Mouse (Mus musculus) MEL (cell line): ENCODE measurements around the gene Lrrc74b. TPM values are rescaled to one million over a fixed set of nuclear protein-coding genes. Genes with fewer than 3 reads are reported as not detected.
A peak's percentile ranks its signal among the peaks of the same experiment; 100 is the strongest.

Source experiments
- DNase-seq: peaks from one replicate; pipeline ENCODE4 v3.0.0; 2011; ENCODE audit warnings: low read depth, low spot score
- H3K27ac ChIP-seq: 2 replicates; pipeline ENCODE4 v1.5.1; 2012; ENCODE audit warnings: low read depth, mild to moderate bottlenecking, control low read depth, low read length, moderate library complexity; ENCODE audit not compliant: control insufficient read depth
- H3K27me3 ChIP-seq, 2 experiments: fragments of 150-350 bp in 1 of 2; sonication (generic) in 1 of 2; 2 replicates each; pipeline ENCODE4 v1.6.1; 2012; ENCODE audit warnings: low read length in 2 of 2, mild to moderate bottlenecking in 2 of 2, improper control_type of control experiment in 1 of 2, moderate library complexity in 1 of 2; ENCODE audit not compliant: insufficient read depth in 2 of 2, control insufficient read depth in 1 of 2
- H3K36me3 ChIP-seq, 2 experiments: 2 replicates each; pipeline ENCODE4 v1.6.1; 2012 to 2014; ENCODE audit warnings: low read length in 2 of 2, improper control_type of control experiment in 1 of 2, inconsistent platforms in 1 of 2, mild to moderate bottlenecking in 1 of 2; ENCODE audit not compliant: insufficient read depth in 2 of 2, control insufficient read depth in 1 of 2
- H3K4me1 ChIP-seq, 2 experiments: fragments of 150-350 bp in 1 of 2; sonication (generic) in 1 of 2; 2 replicates each; pipeline ENCODE4 v1.6.1; 2012; ENCODE audit warnings: low read length in 2 of 2, improper control_type of control experiment in 1 of 2, mild to moderate bottlenecking in 1 of 2; ENCODE audit not compliant: insufficient read depth in 2 of 2, control insufficient read depth in 1 of 2
- H3K4me3 ChIP-seq, 2 experiments: fragments of 150-350 bp in 1 of 2; sonication (generic) in 1 of 2; 2 replicates each; pipeline ENCODE4 v1.5.1; 2012; ENCODE audit warnings: low read depth in 2 of 2, low read length in 2 of 2, mild to moderate bottlenecking in 2 of 2, moderate library complexity in 2 of 2, control low read depth in 1 of 2, improper control_type of control experiment in 1 of 2; ENCODE audit not compliant: control insufficient read depth in 1 of 2, insufficient read depth in 1 of 2
- H3K79me2 ChIP-seq: 2 replicates; pipeline ENCODE4 v1.6.1; 2012; ENCODE audit warnings: mild to moderate bottlenecking, low read length, moderate library complexity; ENCODE audit not compliant: control insufficient read depth, poor library complexity, insufficient read depth
- H3K9ac ChIP-seq: 2 replicates; pipeline ENCODE4 v1.6.1; 2012; ENCODE audit warnings: low read depth, mild to moderate bottlenecking, control low read depth, low read length, moderate library complexity; ENCODE audit not compliant: control insufficient read depth, poor library complexity, severe bottlenecking
- H3K9me3 ChIP-seq: fragments of 150-350 bp; sonication (generic); replicated peaks from 2 replicates; pipeline ENCODE4 v1.6.1; 2012; ENCODE audit warnings: mild to moderate bottlenecking, low read length, improper control_type of control experiment, moderate library complexity; ENCODE audit not compliant: insufficient read depth
- CHD2 ChIP-seq: IDR thresholded peaks from 2 replicates; pipeline ENCODE4 v1.6.1; 2011; ENCODE audit warnings: low read length, improper control_type of control experiment
- CTCF ChIP-seq, 3 experiments: IDR thresholded peaks in 2 of 3; conservative IDR thresholded peaks in 1 of 3; 2 replicates each; pipeline ENCODE4 v1.5.1; 2011 to 2012; ENCODE audit warnings: low read length in 3 of 3, low read depth in 2 of 3, mild to moderate bottlenecking in 2 of 3, improper control_type of control experiment in 1 of 3, inconsistent platforms in 1 of 3, mixed read lengths in 1 of 3, moderate library complexity in 1 of 3; ENCODE audit not compliant: control insufficient read depth in 1 of 3, insufficient read depth in 1 of 3, poor library complexity in 1 of 3, severe bottlenecking in 1 of 3
- E2F4 ChIP-seq: IDR thresholded peaks from 2 replicates; pipeline ENCODE4 v1.6.1; 2011; ENCODE audit warnings: low read depth, low read length, improper control_type of control experiment, borderline replicate concordance
- ETS1 ChIP-seq: IDR thresholded peaks from 2 replicates; pipeline ENCODE4 v1.6.1; 2012; ENCODE audit warnings: low read depth, mild to moderate bottlenecking, inconsistent platforms, low read length, improper control_type of control experiment, moderate library complexity
- GABPA ChIP-seq: IDR thresholded peaks from 2 replicates; pipeline ENCODE4 v1.6.1; 2012; ENCODE audit warnings: low read depth, mild to moderate bottlenecking, inconsistent platforms, low read length, improper control_type of control experiment, moderate library complexity
- GATA1 ChIP-seq: IDR thresholded peaks from 2 replicates; pipeline ENCODE4 v1.6.1; 2011; ENCODE audit warnings: low read depth, low read length, improper control_type of control experiment
- JUND ChIP-seq: IDR thresholded peaks from 2 replicates; pipeline ENCODE4 v1.6.1; 2011; ENCODE audit warnings: low read depth, mild to moderate bottlenecking, improper control_type of control experiment, low read length
- MAX ChIP-seq: IDR thresholded peaks from 2 replicates; pipeline ENCODE4 v1.6.1; 2011; ENCODE audit warnings: low read length, improper control_type of control experiment
- MAZ ChIP-seq: IDR thresholded peaks from 2 replicates; pipeline ENCODE4 v1.6.1; 2012; ENCODE audit warnings: low read depth, mild to moderate bottlenecking, inconsistent platforms, low read length, improper control_type of control experiment
- MEF2A ChIP-seq: IDR thresholded peaks from 2 replicates; pipeline ENCODE4 v1.6.1; 2014; ENCODE audit warnings: low read depth, mild to moderate bottlenecking, inconsistent platforms, low read length, improper control_type of control experiment; ENCODE audit not compliant: poor library complexity, insufficient replicate concordance, severe bottlenecking; ENCODE audit errors: extremely low read depth
- MXI1 ChIP-seq: IDR thresholded peaks from 2 replicates; pipeline ENCODE4 v1.6.1; 2011; ENCODE audit warnings: mild to moderate bottlenecking, low read depth, low read length, improper control_type of control experiment
- MYB ChIP-seq: IDR thresholded peaks from 2 replicates; pipeline ENCODE4 v1.6.1; 2011; ENCODE audit warnings: mild to moderate bottlenecking, low read depth, low read length, improper control_type of control experiment
- MYC ChIP-seq: IDR thresholded peaks from 2 replicates; pipeline ENCODE4 v1.6.1; 2011; ENCODE audit warnings: low read depth, mild to moderate bottlenecking, low read length, improper control_type of control experiment, moderate library complexity
- NELFE ChIP-seq: IDR thresholded peaks from 2 replicates; pipeline ENCODE4 v1.6.1; 2011; ENCODE audit warnings: low read depth, low read length, improper control_type of control experiment
- NRF1 ChIP-seq: IDR thresholded peaks from 2 replicates; pipeline ENCODE4 v1.6.1; 2014; ENCODE audit warnings: low read depth, mild to moderate bottlenecking, inconsistent platforms, low read length, improper control_type of control experiment, moderate library complexity; ENCODE audit not compliant: poor library complexity, insufficient read depth, severe bottlenecking
- POLR2AphosphoS2 ChIP-seq: IDR thresholded peaks from 2 replicates; pipeline ENCODE4 v1.6.1; 2011; ENCODE audit warnings: low read length, improper control_type of control experiment
- POLR2AphosphoS5 ChIP-seq: IDR thresholded peaks from 2 replicates; pipeline ENCODE4 v1.6.1; 2012; ENCODE audit warnings: low read depth, borderline replicate concordance, mild to moderate bottlenecking, inconsistent platforms, low read length, moderate library complexity, mixed read lengths
- RAD21 ChIP-seq: IDR thresholded peaks from 2 replicates; pipeline ENCODE4 v1.6.1; 2011; ENCODE audit warnings: mild to moderate bottlenecking, low read depth, low read length, improper control_type of control experiment
- RCOR1 ChIP-seq: IDR thresholded peaks from 2 replicates; pipeline ENCODE4 v1.6.1; 2012; ENCODE audit warnings: low read depth, mild to moderate bottlenecking, inconsistent platforms, low read length, improper control_type of control experiment
- SIN3A ChIP-seq: IDR thresholded peaks from 2 replicates; pipeline ENCODE4 v1.6.1; 2012; ENCODE audit warnings: low read length, improper control_type of control experiment, inconsistent platforms
- TCF12 ChIP-seq: IDR thresholded peaks from 2 replicates; pipeline ENCODE4 v1.6.1; 2014; ENCODE audit warnings: low read depth, mild to moderate bottlenecking, inconsistent platforms, low read length, improper control_type of control experiment, moderate library complexity
- UBTF ChIP-seq: IDR thresholded peaks from 2 replicates; pipeline ENCODE4 v1.6.1; 2012; ENCODE audit warnings: low read depth, mild to moderate bottlenecking, inconsistent platforms, low read length, improper control_type of control experiment, moderate library complexity, borderline replicate concordance; ENCODE audit not compliant: insufficient read depth
- USF1 ChIP-seq: IDR thresholded peaks from 2 replicates; pipeline ENCODE4 v1.6.1; 2014; ENCODE audit warnings: low read depth, mild to moderate bottlenecking, inconsistent platforms, low read length, improper control_type of control experiment, moderate library complexity
- USF2 ChIP-seq, 2 experiments: IDR thresholded peaks; 2 replicates each; pipeline ENCODE4 v1.6.1; 2011 to 2012; ENCODE audit warnings: improper control_type of control experiment in 2 of 2, low read length in 2 of 2, borderline replicate concordance in 1 of 2, inconsistent platforms in 1 of 2, low read depth in 1 of 2, mild to moderate bottlenecking in 1 of 2; ENCODE audit not compliant: insufficient read depth in 1 of 2
- ZC3H11A ChIP-seq: IDR thresholded peaks from 2 replicates; pipeline ENCODE4 v1.6.1; 2012; ENCODE audit warnings: low read depth, mild to moderate bottlenecking, inconsistent platforms, low read length, improper control_type of control experiment
- ZMIZ1 ChIP-seq: IDR thresholded peaks from 2 replicates; pipeline ENCODE4 v1.6.1; 2012; ENCODE audit warnings: low read depth, mild to moderate bottlenecking, inconsistent platforms, low read length, improper control_type of control experiment, moderate library complexity
- ZNF384 ChIP-seq: IDR thresholded peaks from 2 replicates; pipeline ENCODE4 v1.6.1; 2012; ENCODE audit warnings: low read depth, mild to moderate bottlenecking, inconsistent platforms, low read length, improper control_type of control experiment
- polyA plus RNA-seq, 2 experiments: library from polyadenylated mRNA; stranded (reverse) in 1 of 2; unstranded in 1 of 2; fragments of >175 nt in 1 of 2; fragments of >200 nt in 1 of 2; gene quantifications; 2 replicates each; pipeline versions ENCODE4 v1.2.1 to v1.2.4; 2012; ENCODE audit warnings: low replicate concordance in 2 of 2, low read depth in 1 of 2; ENCODE audit not compliant: insufficient read length in 2 of 2, insufficient read depth in 1 of 2, missing spikeins in 1 of 2
- total RNA-seq: library from RNA; depleted of rRNA; stranded (reverse); fragments of 300-350 nt; gene quantifications from 2 replicates; pipeline ENCODE4 v1.2.3, GENCODE M21; 2012

The Lrrc74b gene
- total and polyA plus RNA-seq, 3 experiments = 0.10 to 0.12 TPM; not detected in 1

- Histone ChIP-seq H3K4me1 (peaks cover 9 to 15% of the 10 kb centered on the region in 2 experiments), H3K79me2 (peaks cover 8% of the 10 kb centered on the region), H3K9ac (peak overlapping the region; percentile 78), H3K36me3 (peaks cover 2 to 15% of the 10 kb centered on the region in 2 experiments; a peak in 3 of 4 replicates), H3K4me3 (peak overlapping the region; percentile 75 to 86), H3K9me3 (no peaks in the 10 kb centered on the region), H3K27ac (peak overlapping the region; percentile 98), H3K27me3 (peaks cover 0 to 4% of the 10 kb centered on the region in 2 experiments; a peak in 2 of 4 replicates)
- no peak for DNase-seq
- TF ChIP-seq E2F4 (no peak), CTCF (IDR thresholded peaks at IDR 0.05 in 2 of 3, conservative IDR thresholded peaks at IDR 0.05 in 1 of 3; ENCODE audit: control insufficient read depth in 1 of 3, insufficient read depth in 1 of 3, low read depth in 2 of 3, low read length in 3 of 3, poor library complexity in 1 of 3, severe bottlenecking in 1 of 3) (no peak), MXI1 (no peak; the same call in 1 of the 2 replicates), GATA1 (no peak), MAZ (no peak), CHD2 (no peak)
Measured at GRCm38 (mm10) chr16:17509240-17509597, 51.8 kb downstream of the Lrrc74b start.

DNA sequence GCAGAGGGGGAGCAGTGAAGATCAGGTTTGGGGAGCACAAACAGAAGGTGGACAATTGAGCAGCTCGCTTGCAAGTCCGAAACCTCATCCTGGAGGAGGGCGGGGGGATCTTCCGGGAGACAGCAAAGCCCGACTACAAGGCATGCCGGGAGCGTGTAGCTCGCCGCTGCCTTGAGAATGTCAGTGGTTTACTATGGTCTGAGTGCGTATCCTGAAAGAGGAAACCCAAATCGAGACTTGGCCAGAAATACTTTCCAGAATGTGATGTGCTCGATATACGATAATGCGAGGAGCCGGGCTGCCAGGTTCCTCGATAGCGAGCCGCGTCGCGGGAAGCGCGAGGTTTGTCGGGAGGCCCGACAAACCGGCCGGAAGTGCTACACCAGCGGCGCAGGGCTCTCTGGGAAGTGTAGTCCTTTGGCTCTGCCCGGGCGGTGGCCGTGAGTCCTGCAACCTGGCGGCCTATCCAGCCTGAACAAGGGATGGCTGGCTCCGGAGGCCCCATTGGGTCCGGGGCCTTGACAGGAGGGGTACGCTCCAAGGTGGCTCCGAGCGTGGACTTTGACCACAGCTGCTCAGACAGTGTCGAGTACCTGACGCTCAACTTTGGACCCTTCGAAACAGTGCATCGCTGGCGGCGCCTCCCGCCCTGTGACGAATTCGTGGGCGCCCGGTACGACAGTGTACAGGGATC, 52.4 kb downstream of the Lrrc74b start, which contains the start of gene Lztr1:
Lztr1 (plus strand) TSS at position 143 of the 694 bp plus-strand sequence.
- H3K27me3 ChIP-seq = peaks cover 0 to 4% of the 10 kb centered on the region in 2 experiments; a peak in 2 of 4 replicates
- H3K79me2 ChIP-seq = peaks cover 8% of the 10 kb centered on the region
- H3K9me3 ChIP-seq = no peaks in the 10 kb centered on the region
- peak within 1 kb of the TSS; percentile 98 for H3K27ac ChIP-seq
- H3K4me3 ChIP-seq = peak within 1 kb of the TSS; percentile 75 to 86
- peak; percentile 95 for DNase-seq
- peaks cover 0 to 15% of the 10 kb centered on the region in 2 experiments; a peak in 2 of 4 replicates for H3K36me3 ChIP-seq
- H3K4me1 ChIP-seq = peaks cover 9 to 15% of the 10 kb centered on the region in 2 experiments
- H3K9ac ChIP-seq = peak within 1 kb of the TSS; percentile 78
- TF ChIP-seq MYB = no peak
- TF ChIP-seq MAZ = peak; percentile 96
- peak; percentile 62; the same call in 1 of the 2 replicates for TF ChIP-seq TCF12
- TF ChIP-seq USF1 = no peak
- peak; percentile 32; the same call in 1 of the 2 replicates for TF ChIP-seq POLR2AphosphoS5
- peak; percentile 61; the same call in 1 of the 2 replicates for TF ChIP-seq MAX
- peak; percentile 55; the same call in 1 of the 2 replicates for TF ChIP-seq CHD2
- peak; percentile 73; the same call in 1 of the 2 replicates for TF ChIP-seq POLR2AphosphoS2
- no peak for TF ChIP-seq JUND
- no peak for TF ChIP-seq CTCF (IDR thresholded peaks at IDR 0.05 in 2 of 3, conservative IDR thresholded peaks at IDR 0.05 in 1 of 3; ENCODE audit: control insufficient read depth in 1 of 3, insufficient read depth in 1 of 3, low read depth in 2 of 3, low read length in 3 of 3, poor library complexity in 1 of 3, severe bottlenecking in 1 of 3)
- no peak for TF ChIP-seq GABPA
- TF ChIP-seq GATA1 = peak; percentile 34; the same call in 1 of the 2 replicates
- TF ChIP-seq UBTF = no peak
- TF ChIP-seq NRF1 = peak; percentile 22; the same call in 1 of the 2 replicates
- TF ChIP-seq ZNF384 = no peak
- TF ChIP-seq ZC3H11A = no peak
- TF ChIP-seq NELFE = peak; percentile 95
- TF ChIP-seq RAD21 = no peak
- TF ChIP-seq ETS1 = 0 out of 2 replicates have a peak, but pooled peaks have one; percentile 24
- TF ChIP-seq MYC = 0 out of 2 replicates have a peak, but pooled peaks have one; percentile 70
- TF ChIP-seq SIN3A = no peak; the same call in 1 of the 2 replicates
- peak; percentile 68; the same call in 1 of the 2 replicates for TF ChIP-seq ZMIZ1
- TF ChIP-seq USF2 (IDR thresholded peaks at IDR 0.05; ENCODE audit: borderline replicate concordance in 1 of 2, insufficient read depth in 1 of 2, low read depth in 1 of 2, low read length in 2 of 2) = no peak
- TF ChIP-seq MEF2A = no peak
- no peak for TF ChIP-seq RCOR1
